11 mouse cellular contexts compared by ENCODE assay signal in genomic region chr11:115462243-115462891, GRCm38 (mm10). TPM values are rescaled to one million over a fixed set of nuclear protein-coding genes. Genes with fewer than 3 reads are reported as not detected.
A peak's percentile ranks its signal among the peaks of the same experiment; 100 is the strongest.
DNase-seq lines count a peak whose midpoint lies in the region; ATAC-seq and TF ChIP-seq lines count a peak whose summit lies in the region.
"Had no signal": no experiment of that assay in that cellular context is flagged by ENCODE, and none has a peak within 500 bp of the region (broad histone marks: within the 10 kb centered on the region; RNA-seq: fewer than 3 reads in every experiment).

Slc16a5 (plus strand) TSS chr11:115462474.

- H3K4me1 ChIP-seq in lung, embryonic 16.5 days (replicated peaks; ENCODE audit: control insufficient read depth, insufficient read depth, low read length), result peaks cover 3% of the 10 kb centered on the region; the same call in 1 of the 2 replicates
- H3K4me1 ChIP-seq in lung, adult 2 months (ENCODE audit: control insufficient read depth, insufficient read depth, low read length), result no peaks in the 10 kb centered on the region

- no peak within 1 kb of the TSS for H3K4me2 ChIP-seq in lung, embryonic 16.5 days (ENCODE audit: low read depth, low read length)
- H3K4me2 ChIP-seq: limb, embryonic 13.5 days had no signal

- no peaks in the 10 kb centered on the region for H3K27me3 ChIP-seq in lung, embryonic 16.5 days (ENCODE audit: control insufficient read depth, insufficient read depth, low read depth, low read length)
- H3K27me3 ChIP-seq: Patski had no signal

- TF ChIP-seq CTCF in lung, adult 2 months (IDR thresholded peaks at IDR 0.05; ENCODE audit: insufficient read depth, low read length), result no peak

- H3K4me3 ChIP-seq in lung, embryonic 16.5 days (ENCODE audit: low read length), result no peak within 1 kb of the TSS
- no peak within 1 kb of the TSS for H3K4me3 ChIP-seq in lung, adult 2 months (replicated peaks; ENCODE audit: extremely low read depth, low read depth, low read length)
- H3K4me3 ChIP-seq: limb, embryonic 13.5 days had no signal

- no peak within 1 kb of the TSS for H3K27ac ChIP-seq in lung, embryonic 16.5 days (ENCODE audit: low read length)
- H3K27ac ChIP-seq: limb, embryonic 13.5 days had no signal

- TF ChIP-seq POLR2A in lung, adult 2 months (IDR thresholded peaks at IDR 0.05; ENCODE audit: borderline replicate concordance, extremely low read depth, low read depth, low read length), result no peak

- no peaks in the 10 kb centered on the region for H3K36me3 ChIP-seq in lung, embryonic 16.5 days (ENCODE audit: control insufficient read depth, insufficient read depth, low read length)
- H3K36me3 ChIP-seq: limb, embryonic 13.5 days had no signal

- WGBS in lung, embryonic 16.5 days, result 62% methylated on average over 16 of the region's 16 CpGs
- 69% methylated on average over 16 of the region's 16 CpGs for WGBS in lung, adult 2 months
- 29% methylated on average over 16 of the region's 16 CpGs for WGBS in large intestine, adult 2 months

- ATAC-seq in lung, embryonic 16.5 days (ENCODE audit: low read depth), result peak; percentile 28; the same call in 1 of the 2 replicates
- ATAC-seq: Patski had no signal

- H3K9ac ChIP-seq in lung, embryonic 16.5 days (ENCODE audit: low read length), result no peak within 1 kb of the TSS
- H3K9ac ChIP-seq: limb, embryonic 13.5 days had no signal

- no peak for DNase-seq in lung, adult 2 months
- peak; percentile 70 for DNase-seq in kidney, adult 11 months
- no peak for DNase-seq in large intestine, adult 2 months (ENCODE audit: low read depth, low spot score)
- peak; percentile 86 for DNase-seq in thymus, postnatal 4 days
- no peak for DNase-seq in urinary bladder, postnatal 25 days (ENCODE audit: low spot score)
- DNase-seq in heart, adult 11 months, result no peak
- DNase-seq: retina, postnatal 1 day had no signal

- H3K9me3 ChIP-seq in lung, embryonic 16.5 days (ENCODE audit: control insufficient read depth, low read length), result no peaks in the 10 kb centered on the region
- H3K9me3 ChIP-seq: limb, embryonic 13.5 days had no signal

RNA-seq across cellular contexts. Expression of gene Slc16a5, which starts in this region (rescaled TPM):
- 0.74 and 2.9 TPM in 2 replicates for polyA plus RNA-seq in lung, embryonic 16.5 days (2015; fragmentation: Nextera tagmentation; extraction: Ambion mirVana)
- 0.80 and 0.95 TPM in 2 replicates for polyA plus RNA-seq in lung, adult 2 months (2012; rRNA removed)
- polyA plus RNA-seq in large intestine, adult 2 months (2012; rRNA removed), result 74.5 and 172 TPM in 2 replicates
- polyA plus RNA-seq: cortical plate, adult 2 months had no signal

Comparison
In these comparisons a context has a peak if more than half of its experiments do, and no peak if none do; other contexts are left out.
1. RNA of gene Slc16a5 (polyA plus RNA-seq): 74.5 to 172 TPM in large intestine, adult 2 months; 0.80 to 0.95 TPM in lung, adult 2 months and 0.74 to 2.9 TPM in lung, embryonic 16.5 days; every median in the first group is over 10 times any median in the second.
2. DNase-seq: peak in kidney, adult 11 months (single experiment) and thymus, postnatal 4 days (single experiment); none in lung, adult 2 months (single experiment), large intestine, adult 2 months (single experiment), urinary bladder, postnatal 25 days (single experiment) and heart, adult 11 months (single experiment).